Mouse (Mus musculus) embryonic facial prominence, embryonic 14.5 days (tissue): ENCODE data around the gene Myo1c. TPM values are rescaled to one million over a fixed set of nuclear protein-coding genes. Genes with fewer than 3 reads are reported as not detected.

ENCODE experiments used
- ATAC-seq: fragments of 200-750 bp; cut with Nextera tagmentation; 2 replicates; pipeline ENCODE4 v1.8.0; 2017; ENCODE audit warnings: low read depth, moderate number of reproducible peaks, moderate TSS enrichment
- DNase-seq: peaks from one replicate; pipeline ENCODE4 v3.0.0-alpha.2; 2015; ENCODE audit warnings: low spot score
- H3K27ac ChIP-seq: fragments of 300-500 bp; sonication (generic); replicated peaks from 2 replicates; pipeline ENCODE4 v1.5.1; 2014; ENCODE audit warnings: low read depth, mild to moderate bottlenecking, low read length, moderate library complexity
- H3K27me3 ChIP-seq: fragments of 300-500 bp; sonication (generic); replicated peaks from 2 replicates; pipeline ENCODE4 v1.6.1; 2014; ENCODE audit warnings: low read length; ENCODE audit not compliant: control insufficient read depth, insufficient read depth
- H3K36me3 ChIP-seq: fragments of 300-500 bp; sonication (generic); 2 replicates; pipeline ENCODE4 v1.6.1; 2014; ENCODE audit warnings: low read length, mixed read lengths; ENCODE audit not compliant: control insufficient read depth, insufficient read depth
- H3K4me1 ChIP-seq: fragments of 300-500 bp; sonication (generic); 2 replicates; pipeline ENCODE4 v1.6.1; 2014; ENCODE audit warnings: antibody characterized with exemption, low read length; ENCODE audit not compliant: control insufficient read depth, insufficient read depth
- H3K4me2 ChIP-seq: fragments of 300-500 bp; sonication (generic); 2 replicates; pipeline ENCODE4 v1.6.1; 2014; ENCODE audit warnings: low read depth, mild to moderate bottlenecking, low read length, moderate library complexity, mixed read lengths
- H3K4me3 ChIP-seq: fragments of 300-500 bp; sonication (generic); 2 replicates; pipeline ENCODE4 v1.5.1; 2014; ENCODE audit warnings: low read depth, mild to moderate bottlenecking, low read length
- H3K9ac ChIP-seq: fragments of 300-500 bp; sonication (generic); 2 replicates; pipeline ENCODE4 v1.6.1; 2014; ENCODE audit warnings: low read depth, mild to moderate bottlenecking, low read length, moderate library complexity, mixed read lengths
- H3K9me3 ChIP-seq: fragments of 300-500 bp; sonication (generic); 2 replicates; pipeline ENCODE4 v1.6.1; 2016; ENCODE audit warnings: low read length; ENCODE audit not compliant: control insufficient read depth
- WGBS: fragments of 180-500 bp; shearing (Covaris S2); extraction: QIAGEN DNeasy Blood & Tissue Kit; methylation state at CpG from one replicate; pipeline ENCODE4 v1.1.7; 2014; 5-methylcytosine and 5-hydroxymethylcytosine counted together
- polyA plus RNA-seq: library from polyadenylated mRNA; unstranded; fragments of >200 nt; fragmentation: Nextera tagmentation; extraction: Ambion mirVana; gene quantifications from 2 replicates; pipeline ENCODE4 v1.2.1, GENCODE M21; 2014

The Myo1c gene
- polyA plus RNA-seq, 1 experiment from 2014 or later, result 49.7 TPM

DNA sequence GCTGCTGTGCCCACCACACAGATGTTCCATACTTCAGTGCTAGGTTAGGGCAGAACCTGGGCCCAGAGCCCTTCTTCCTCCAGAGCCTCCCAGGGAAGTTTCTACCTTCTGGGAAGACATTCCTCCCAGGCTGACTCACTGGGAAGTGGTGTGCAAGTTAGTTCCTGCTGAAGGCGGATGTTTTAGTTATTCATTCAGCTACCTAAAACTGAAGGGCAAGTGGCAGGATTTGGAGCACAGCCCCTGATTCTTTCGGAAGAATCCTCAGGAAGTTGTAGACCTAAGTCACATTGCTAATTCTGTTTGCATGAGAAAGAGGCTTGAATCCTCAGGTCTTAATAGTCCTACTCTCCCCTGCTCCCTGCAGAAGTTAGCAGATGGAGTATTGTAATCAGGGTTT, 28.9 kb upstream of the Myo1c start:
- WGBS, result 91% methylated on average over 2 of the region's 2 CpGs
- H3K9ac ChIP-seq, result no peak overlapping the region
- H3K4me2 ChIP-seq, result no peak overlapping the region
- no peak overlapping the region for H3K27ac ChIP-seq
- no peak overlapping the region for H3K4me3 ChIP-seq
- H3K4me1 ChIP-seq, result no peaks in the 10 kb centered on the region
- ATAC-seq, result no peak
- H3K9me3 ChIP-seq, result no peaks in the 10 kb centered on the region
- peaks cover 71% of the 10 kb centered on the region for H3K36me3 ChIP-seq
- DNase-seq, result no peak
- no peaks in the 10 kb centered on the region for H3K27me3 ChIP-seq

GRCm38 (mm10) chr11:75622588-75623329, 27.5 kb upstream of the Myo1c start:
- WGBS, result 78% methylated on average over 2 of the region's 2 CpGs

GRCm38 (mm10) chr11:75624102-75624554, 26.2 kb upstream of the Myo1c start:
- no peak for ATAC-seq
- no peak for DNase-seq
- Histone ChIP-seq H3K4me2 (no peak overlapping the region), H3K27ac (peak overlapping the region; percentile 34; the same call in 1 of the 2 replicates), H3K9me3 (no peaks in the 10 kb centered on the region), H3K27me3 (no peaks in the 10 kb centered on the region), H3K36me3 (peaks cover 78% of the 10 kb centered on the region), H3K4me3 (no peak overlapping the region), H3K9ac (no peak overlapping the region), H3K4me1 (no peaks in the 10 kb centered on the region)
- WGBS, result 58% methylated on average over 2 of the region's 2 CpGs

More at GRCm38 (mm10) chr11:75622588-75623329, 27.5 kb upstream of the Myo1c start:
- no peak for ATAC-seq
- no peak for DNase-seq
- Histone ChIP-seq H3K4me2 (no peak overlapping the region), H3K36me3 (peaks cover 73% of the 10 kb centered on the region), H3K27me3 (no peaks in the 10 kb centered on the region), H3K4me3 (no peak overlapping the region), H3K27ac (no peak overlapping the region), H3K9ac (no peak overlapping the region; the same call in 1 of the 2 replicates), H3K4me1 (no peaks in the 10 kb centered on the region), H3K9me3 (no peaks in the 10 kb centered on the region)

DNA sequence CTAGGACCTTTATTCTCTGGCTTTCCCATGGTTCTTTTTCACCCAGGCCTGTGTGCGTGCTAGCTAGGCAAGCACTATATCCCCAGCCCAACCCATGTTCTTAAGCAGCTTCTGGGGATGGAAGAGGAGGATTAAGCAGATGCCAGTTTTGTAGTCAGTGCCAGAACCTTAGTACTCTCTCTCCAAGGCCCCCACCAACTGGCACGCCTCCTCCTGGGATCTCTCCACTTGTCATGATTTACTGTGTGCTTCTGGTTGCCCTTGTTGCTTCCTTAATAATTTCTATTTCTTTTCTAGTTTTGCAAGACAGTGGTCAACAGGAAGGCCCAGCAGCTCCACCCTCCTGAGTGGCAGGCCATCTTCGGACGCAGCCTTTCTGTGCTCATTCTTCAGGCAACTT, 24.5 kb upstream of the Myo1c start:
- no peak for ATAC-seq
- H3K4me2 ChIP-seq, result no peak overlapping the region
- 94% methylated on average over 4 of the region's 4 CpGs for WGBS

GRCm38 (mm10) chr11:75630098-75630497, 20.2 kb upstream of the Myo1c start:
- no peak for ATAC-seq
- Histone ChIP-seq H3K27ac (peak overlapping the region; percentile 84), H3K9ac (peak overlapping the region; percentile 74), H3K27me3 (no peaks in the 10 kb centered on the region), H3K4me2 (peak overlapping the region; percentile 89), H3K9me3 (no peaks in the 10 kb centered on the region), H3K4me3 (peak overlapping the region; percentile 71), H3K4me1 (0 out of 2 replicates have a peak, but pooled peaks cover 14% of the 10 kb centered on the region), H3K36me3 (peaks cover 45% of the 10 kb centered on the region)
- WGBS, result 11% methylated on average over 5 of the region's 5 CpGs
- DNase-seq, result no peak

More for the DNA sequence above, 24.5 kb upstream of the Myo1c start:
- Histone ChIP-seq H3K9ac (no peak overlapping the region), H3K27me3 (no peaks in the 10 kb centered on the region), H3K36me3 (peaks cover 61% of the 10 kb centered on the region), H3K4me1 (0 out of 2 replicates have a peak, but pooled peaks cover 5% of the 10 kb centered on the region), H3K27ac (no peak overlapping the region), H3K4me3 (no peak overlapping the region), H3K9me3 (no peaks in the 10 kb centered on the region)
- no peak for DNase-seq

DNA sequence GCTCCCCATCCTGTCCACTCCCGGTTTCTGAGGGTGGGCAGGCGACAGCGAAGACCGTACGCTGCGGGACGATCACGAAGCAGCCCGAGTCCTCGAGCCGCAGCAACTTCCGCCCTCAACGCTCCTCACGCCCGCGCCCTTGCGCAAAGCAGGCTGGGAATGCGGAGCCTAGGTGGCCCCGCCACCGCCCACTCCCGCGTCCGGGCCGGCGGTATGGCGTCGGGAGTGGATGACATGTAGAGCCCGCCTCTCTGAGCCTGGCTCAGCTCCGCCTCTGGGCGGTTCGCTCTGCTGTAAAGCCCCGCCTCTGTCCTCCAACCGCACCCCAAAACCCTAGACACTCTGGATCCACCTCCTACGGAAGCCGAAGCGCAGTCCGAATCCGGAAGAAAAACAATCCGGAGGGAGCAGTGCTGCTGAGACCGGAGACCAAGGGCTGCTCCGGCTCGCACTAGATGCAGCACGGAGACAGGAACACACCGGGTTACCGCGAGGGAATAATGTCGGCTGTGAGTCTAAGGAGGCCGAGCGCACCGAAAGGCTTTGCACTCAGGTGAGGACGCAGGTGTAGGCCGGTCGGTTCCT, 19.6 kb upstream of the Myo1c start, which contains the start of gene Inpp5k:
TSS of gene Inpp5k (plus strand) at position 344 of the 585 bp plus-strand sequence.
- Histone ChIP-seq H3K4me2 (peak within 1 kb of the TSS; percentile 89), H3K27ac (peak within 1 kb of the TSS; percentile 84), H3K9ac (peak within 1 kb of the TSS; percentile 74), H3K36me3 (peaks cover 38% of the 10 kb centered on the region), H3K9me3 (no peaks in the 10 kb centered on the region), H3K4me1 (0 out of 2 replicates have a peak, but pooled peaks cover 14% of the 10 kb centered on the region), H3K4me3 (peak within 1 kb of the TSS; percentile 71), H3K27me3 (no peaks in the 10 kb centered on the region)
- ATAC-seq (peak; percentile 99), DNase-seq (peak; percentile 99)
- under 1% methylated on average over 43 of the region's 53 CpGs for WGBS

GRCm38 (mm10) chr11:75631561-75632225, 18.6 kb upstream of the Myo1c start:
- H3K27ac ChIP-seq, result no peak overlapping the region
- no peaks in the 10 kb centered on the region for H3K27me3 ChIP-seq
- H3K4me3 ChIP-seq, result peak overlapping the region; percentile 71
- 0 out of 2 replicates have a peak, but pooled peaks cover 14% of the 10 kb centered on the region for H3K4me1 ChIP-seq
- peak overlapping the region; percentile 74 for H3K9ac ChIP-seq
- DNase-seq (no peak), ATAC-seq (no peak)
- H3K9me3 ChIP-seq, result no peaks in the 10 kb centered on the region
- H3K4me2 ChIP-seq, result peak overlapping the region; percentile 89
- WGBS, result 8% methylated on average over 13 of the region's 13 CpGs
- peaks cover 29% of the 10 kb centered on the region for H3K36me3 ChIP-seq

GRCm38 (mm10) chr11:75632921-75633320, 17.4 kb upstream of the Myo1c start:
- DNase-seq (no peak), ATAC-seq (no peak)
- no peaks in the 10 kb centered on the region for H3K27me3 ChIP-seq
- no peak overlapping the region for H3K4me3 ChIP-seq
- H3K4me2 ChIP-seq, result no peak overlapping the region
- H3K4me1 ChIP-seq, result 0 out of 2 replicates have a peak, but pooled peaks cover 14% of the 10 kb centered on the region
- H3K9me3 ChIP-seq, result no peaks in the 10 kb centered on the region
- peaks cover 30% of the 10 kb centered on the region for H3K36me3 ChIP-seq
- no peak overlapping the region for H3K27ac ChIP-seq
- 93% methylated on average over 5 of the region's 5 CpGs for WGBS
- H3K9ac ChIP-seq, result no peak overlapping the region
